Comparison of ENCODE assay signal across 19 mouse cellular contexts in genomic region chr12:86994166-86994565, GRCm38 (mm10). TPM values are rescaled to one million over a fixed set of nuclear protein-coding genes. Genes with fewer than 3 reads are reported as not detected.
DNase-seq lines count a peak whose midpoint lies in the region; ATAC-seq and TF ChIP-seq lines count a peak whose summit lies in the region.
"Had no signal": no experiment of that assay in that cellular context is flagged by ENCODE, and none has a peak within 500 bp of the region (broad histone marks: within the 10 kb centered on the region; RNA-seq: fewer than 3 reads in every experiment).

No protein-coding gene starts in this region.

- WGBS in heart, embryonic 10.5 days: 36% methylated on average over 4 of the region's 4 CpGs
- WGBS in midbrain, embryonic 11.5 days: 39% methylated on average over 4 of the region's 4 CpGs
- 37% methylated on average over 4 of the region's 4 CpGs for WGBS in midbrain, embryonic 15.5 days
- 36% methylated on average over 4 of the region's 4 CpGs for WGBS in forebrain, embryonic 13.5 days

- H3K4me1 ChIP-seq in heart, embryonic 10.5 days: peaks cover 12% of the 10 kb centered on the region
- peaks cover 13% of the 10 kb centered on the region for H3K4me1 ChIP-seq in midbrain, embryonic 11.5 days (ENCODE audit: control insufficient read depth, insufficient read depth, low read length)
- H3K4me1 ChIP-seq in midbrain, embryonic 15.5 days: peaks cover 35% of the 10 kb centered on the region
- peaks cover 15% of the 10 kb centered on the region for H3K4me1 ChIP-seq in forebrain, embryonic 13.5 days

- H3K9ac ChIP-seq in midbrain, embryonic 11.5 days (ENCODE audit: low read length): no peak overlapping the region
- no peak overlapping the region for H3K9ac ChIP-seq in midbrain, embryonic 15.5 days
- H3K9ac ChIP-seq in forebrain, embryonic 13.5 days: no peak overlapping the region
- H3K9ac ChIP-seq: embryonic facial prominence, embryonic 12.5 days; midbrain, embryonic 12.5 days had no signal

- peak; percentile 47 for DNase-seq in heart, postnatal 4 days
- no peak for DNase-seq in heart, embryonic 10.5 days (ENCODE audit: low spot score)
- DNase-seq in midbrain, embryonic 11.5 days (ENCODE audit: low spot score, missing footprints): peak; percentile 79
- peak; percentile 66 for DNase-seq in embryo, embryonic 10 days (ENCODE audit: low spot score)
- DNase-seq: cerebellum, adult 18-20 months; heart, postnatal 36 days; lung, postnatal 10 days; spleen, adult 18-20 months had no signal

- no peaks in the 10 kb centered on the region for H3K9me3 ChIP-seq in heart, embryonic 10.5 days
- H3K9me3 ChIP-seq in midbrain, embryonic 11.5 days (ENCODE audit: control insufficient read depth, low read length): no peaks in the 10 kb centered on the region
- H3K9me3 ChIP-seq in midbrain, embryonic 15.5 days: no peaks in the 10 kb centered on the region
- H3K9me3 ChIP-seq in forebrain, embryonic 13.5 days (replicated peaks): 0 out of 2 replicates have a peak, but pooled peaks cover 3% of the 10 kb centered on the region
- H3K9me3 ChIP-seq: embryonic facial prominence, embryonic 12.5 days; forebrain, embryonic 10.5 days; midbrain, embryonic 12.5 days had no signal

- H3K36me3 ChIP-seq in heart, embryonic 10.5 days: no peaks in the 10 kb centered on the region
- no peaks in the 10 kb centered on the region for H3K36me3 ChIP-seq in midbrain, embryonic 11.5 days (ENCODE audit: control insufficient read depth, insufficient read depth, low read length)
- no peaks in the 10 kb centered on the region for H3K36me3 ChIP-seq in midbrain, embryonic 15.5 days (replicated peaks)
- no peaks in the 10 kb centered on the region for H3K36me3 ChIP-seq in myocyte (ENCODE audit: control insufficient read depth, insufficient read depth)
- H3K36me3 ChIP-seq in forebrain, embryonic 13.5 days (ENCODE audit: poor library complexity, severe bottlenecking): no peaks in the 10 kb centered on the region
- H3K36me3 ChIP-seq: embryonic facial prominence, embryonic 12.5 days; forebrain, embryonic 10.5 days; midbrain, embryonic 12.5 days had no signal

- no peak for ATAC-seq in midbrain, embryonic 11.5 days (ENCODE audit: low FRiP score)
- ATAC-seq in midbrain, embryonic 15.5 days (replicated peaks): no peak
- no peak for ATAC-seq in forebrain, embryonic 13.5 days
- ATAC-seq: activated CD4-positive, CD25-positive, alpha-beta regulatory T cell, adult 4 months; intestine, postnatal 0 days had no signal

- no peak overlapping the region for H3K27ac ChIP-seq in heart, embryonic 10.5 days
- no peak overlapping the region for H3K27ac ChIP-seq in midbrain, embryonic 11.5 days (ENCODE audit: low read depth, low read length)
- no peak overlapping the region for H3K27ac ChIP-seq in midbrain, embryonic 15.5 days
- no peak overlapping the region for H3K27ac ChIP-seq in forebrain, embryonic 13.5 days
- H3K27ac ChIP-seq: embryonic facial prominence, embryonic 12.5 days; forebrain, embryonic 10.5 days; midbrain, embryonic 12.5 days had no signal

- H3K4me2 ChIP-seq in midbrain, embryonic 11.5 days: no peak overlapping the region
- no peak overlapping the region for H3K4me2 ChIP-seq in midbrain, embryonic 15.5 days
- H3K4me2 ChIP-seq in myocyte (ENCODE audit: low read depth): no peak overlapping the region
- no peak overlapping the region for H3K4me2 ChIP-seq in forebrain, embryonic 13.5 days
- H3K4me2 ChIP-seq: embryonic facial prominence, embryonic 12.5 days; liver, embryonic 11.5 days; midbrain, embryonic 12.5 days had no signal

- no peak overlapping the region for H3K4me3 ChIP-seq in heart, embryonic 10.5 days
- no peak overlapping the region for H3K4me3 ChIP-seq in midbrain, embryonic 11.5 days (ENCODE audit: low read depth, low read length)
- H3K4me3 ChIP-seq in midbrain, embryonic 15.5 days: no peak overlapping the region
- H3K4me3 ChIP-seq in myocyte: no peak overlapping the region
- H3K4me3 ChIP-seq in forebrain, embryonic 13.5 days: no peak overlapping the region
- H3K4me3 ChIP-seq: embryonic facial prominence, embryonic 12.5 days; forebrain, embryonic 10.5 days; midbrain, embryonic 12.5 days had no signal

- H3ac ChIP-seq in myocyte (ENCODE audit: control insufficient read depth, insufficient read length): no peak overlapping the region

- no peak for TF ChIP-seq POLR2A in myocyte (IDR thresholded peaks at IDR 0.05; ENCODE audit: insufficient read length, low read depth)

- no peaks in the 10 kb centered on the region for H3K79me2 ChIP-seq in myocyte (ENCODE audit: control insufficient read depth, insufficient read depth)

- peaks cover 49% of the 10 kb centered on the region for H3K27me3 ChIP-seq in heart, embryonic 10.5 days (ENCODE audit: insufficient read depth, poor library complexity, severe bottlenecking)
- peaks cover 24% of the 10 kb centered on the region for H3K27me3 ChIP-seq in midbrain, embryonic 11.5 days (ENCODE audit: control insufficient read depth, insufficient read depth, low read length)
- peaks cover 6% of the 10 kb centered on the region; the same call in 1 of the 2 replicates for H3K27me3 ChIP-seq in midbrain, embryonic 15.5 days (replicated peaks)
- peaks cover 32% of the 10 kb centered on the region for H3K27me3 ChIP-seq in myocyte (ENCODE audit: control insufficient read depth, insufficient read depth, insufficient read length)
- H3K27me3 ChIP-seq in forebrain, embryonic 13.5 days: peaks cover 29% of the 10 kb centered on the region

TF ChIP-seq in myocyte, 11 proteins besides CTCF, POLR2A, EP300 and RAD21:
- TF ChIP-seq SRF (IDR thresholded peaks at IDR 0.05; ENCODE audit: control insufficient read depth, insufficient read length, low read depth) (no peak), USF1 (IDR thresholded peaks at IDR 0.05; ENCODE audit: low read depth) (no peak), MYOG (IDR thresholded peaks at IDR 0.05; ENCODE audit: control insufficient read depth in 1 of 3, insufficient read depth in 1 of 3, insufficient read length in 2 of 3, low read depth in 2 of 3) (no peak), REST (IDR thresholded peaks at IDR 0.05; ENCODE audit: insufficient read depth, insufficient read length) (peak; percentile 100), POLR2AphosphoS2 (IDR thresholded peaks at IDR 0.05; ENCODE audit: insufficient read length, low read depth) (no peak)

RNA-seq across cellular contexts. Expression of gene Zdhhc22, which starts 3.9 kb away (rescaled TPM):
- not detected for total RNA-seq in heart, postnatal 4 days (2021)
- polyA plus RNA-seq in heart, embryonic 10.5 days (2016; fragmentation: Nextera tagmentation; extraction: Ambion mirVana): not detected in 2 replicates
- 0.41 and 0.51 TPM in 2 replicates for polyA plus RNA-seq in midbrain, embryonic 11.5 days (2014; fragmentation: Nextera tagmentation; extraction: Ambion mirVana)
- 17.8 and 21.8 TPM in 2 replicates for polyA plus RNA-seq in midbrain, embryonic 15.5 days (2015; fragmentation: Nextera tagmentation; extraction: Ambion mirVana)
- polyA plus RNA-seq in myocyte (2012; fragmentation: generic; extraction: Trizol): 0.01 TPM
- polyA plus RNA-seq in forebrain, embryonic 13.5 days (2015; fragmentation: Nextera tagmentation; extraction: Ambion mirVana): 2.3 and 2.7 TPM in 2 replicates
- total RNA-seq: granulocyte monocyte progenitor cell, adult 5-6 weeks; heart, postnatal 36 days had no signal
- polyA plus RNA-seq: forebrain, embryonic 10.5 days; urinary bladder, adult 2 months had no signal

RNA-seq across cellular contexts. Expression of gene Tmem63c, which starts 27.0 kb away (rescaled TPM):
- total RNA-seq in heart, postnatal 4 days (2021): under 1 TPM; 0.18 to 0.50 TPM
- 0.10 TPM in 1 of 2 replicates, not detected in the other for polyA plus RNA-seq in heart, embryonic 10.5 days (2016; fragmentation: Nextera tagmentation; extraction: Ambion mirVana)
- polyA plus RNA-seq in midbrain, embryonic 11.5 days (2014; fragmentation: Nextera tagmentation; extraction: Ambion mirVana): 0.64 and 0.77 TPM in 2 replicates
- 11.1 and 12.7 TPM in 2 replicates for polyA plus RNA-seq in midbrain, embryonic 15.5 days (2015; fragmentation: Nextera tagmentation; extraction: Ambion mirVana)
- polyA plus RNA-seq in myocyte (2012; fragmentation: generic; extraction: Trizol): not detected
- polyA plus RNA-seq in forebrain, embryonic 13.5 days (2015; fragmentation: Nextera tagmentation; extraction: Ambion mirVana): 1.6 and 2.2 TPM in 2 replicates
- total RNA-seq: granulocyte monocyte progenitor cell, adult 5-6 weeks had no signal
- polyA plus RNA-seq: liver, embryonic 11.5 days had no signal

RNA-seq across cellular contexts. Expression of gene Cipc, which starts 47.3 kb away (rescaled TPM):
- total RNA-seq in heart, postnatal 4 days (2021): 10 to 100 TPM; 34.1 to 39.3 TPM
- polyA plus RNA-seq in heart, embryonic 10.5 days (2016; fragmentation: Nextera tagmentation; extraction: Ambion mirVana): 26.7 and 33.8 TPM in 2 replicates
- 37.9 and 38.4 TPM in 2 replicates for polyA plus RNA-seq in midbrain, embryonic 11.5 days (2014; fragmentation: Nextera tagmentation; extraction: Ambion mirVana)
- polyA plus RNA-seq in midbrain, embryonic 15.5 days (2015; fragmentation: Nextera tagmentation; extraction: Ambion mirVana): 55.0 and 56.0 TPM in 2 replicates
- 14.7 TPM for polyA plus RNA-seq in myocyte (2012; fragmentation: generic; extraction: Trizol)
- polyA plus RNA-seq in forebrain, embryonic 13.5 days (2015; fragmentation: Nextera tagmentation; extraction: Ambion mirVana): 46.1 and 53.1 TPM in 2 replicates
